ENCODE assay signal across 9 mouse cellular contexts in genomic region chr5:64714710-64715109, GRCm38 (mm10).
DNase-seq lines count a peak whose midpoint lies in the region; ATAC-seq and TF ChIP-seq lines count a peak whose summit lies in the region.
"Had no signal": no experiment of that assay in that cellular context is flagged by ENCODE, and none has a peak within 500 bp of the region (broad histone marks: within the 10 kb centered on the region; RNA-seq: fewer than 3 reads in every experiment).

No protein-coding gene starts in this region.

- intact Hi-C loops in gastrocnemius, postnatal 14 days (cut with DNase I; ENCODE audit: low total_unique reads): no loop called here
- intact Hi-C loops in gastrocnemius, adult 2 months (cut with DNase I): no loop called here

- no peaks in the 10 kb centered on the region for H3K36me3 ChIP-seq in hindbrain, embryonic 10.5 days
- no peaks in the 10 kb centered on the region for H3K36me3 ChIP-seq in midbrain, embryonic 12.5 days

- 33% methylated on average over 7 of the region's 7 CpGs for WGBS in hindbrain, embryonic 10.5 days
- 62% methylated on average over 7 of the region's 7 CpGs for WGBS in midbrain, embryonic 12.5 days

- TF ChIP-seq CTCF in gastrocnemius, adult 2 months (IDR thresholded peaks at IDR 0.05): no peak

- no peak overlapping the region for H3K9ac ChIP-seq in midbrain, embryonic 12.5 days (replicated peaks)

- no peaks in the 10 kb centered on the region for H3K27me3 ChIP-seq in hindbrain, embryonic 10.5 days (ENCODE audit: insufficient read depth, poor library complexity, severe bottlenecking)
- no peaks in the 10 kb centered on the region for H3K27me3 ChIP-seq in midbrain, embryonic 12.5 days
- H3K27me3 ChIP-seq: CH12.LX had no signal

- H3K4me2 ChIP-seq in midbrain, embryonic 12.5 days (replicated peaks): peak overlapping the region; percentile 21; the same call in 1 of the 2 replicates

- no peaks in the 10 kb centered on the region for H3K9me3 ChIP-seq in hindbrain, embryonic 10.5 days
- 0 out of 2 replicates have a peak, but pooled peaks cover 3% of the 10 kb centered on the region for H3K9me3 ChIP-seq in midbrain, embryonic 12.5 days

- peaks cover 32% of the 10 kb centered on the region for H3K4me1 ChIP-seq in hindbrain, embryonic 10.5 days (replicated peaks)
- peaks cover 8% of the 10 kb centered on the region for H3K4me1 ChIP-seq in midbrain, embryonic 12.5 days

- H3K27ac ChIP-seq in gastrocnemius, adult 2 months: no peak overlapping the region
- peak overlapping the region; percentile 91 for H3K27ac ChIP-seq in hindbrain, embryonic 10.5 days
- H3K27ac ChIP-seq in midbrain, embryonic 12.5 days (replicated peaks): peak overlapping the region; percentile 65; the same call in 1 of the 2 replicates

- peak; percentile 50 for DNase-seq in gastrocnemius, postnatal 14 days
- no peak for DNase-seq in gastrocnemius, adult 2 months
- DNase-seq in R1 (ENCODE audit: low read depth, low spot score): peak; percentile 94
- DNase-seq in hindbrain, embryonic 10.5 days (ENCODE audit: low spot score): peak; percentile 83
- no peak for DNase-seq in ovary, adult 18-20 months (ENCODE audit: low spot score)
- no peak for DNase-seq in adrenal gland, adult 8-10 months
- no peak for DNase-seq in urinary bladder, postnatal 10 days (ENCODE audit: low spot score)

- peak; percentile 85 for ATAC-seq in midbrain, embryonic 12.5 days (ENCODE audit: low FRiP score, low read depth)

- H3K4me3 ChIP-seq in gastrocnemius, adult 2 months: no peak overlapping the region
- peak overlapping the region; percentile 35 for H3K4me3 ChIP-seq in hindbrain, embryonic 10.5 days
- H3K4me3 ChIP-seq in midbrain, embryonic 12.5 days: no peak overlapping the region

Comparison
In these comparisons a context has a peak if more than half of its experiments do, and no peak if none do; other contexts are left out.
1. DNase-seq: peak in gastrocnemius, postnatal 14 days (single experiment), R1 (single experiment) and hindbrain, embryonic 10.5 days (single experiment); none in gastrocnemius, adult 2 months (single experiment), ovary, adult 18-20 months (single experiment), adrenal gland, adult 8-10 months (single experiment) and urinary bladder, postnatal 10 days (single experiment).